Mouse (Mus musculus): Measurements from ENCODE around the gene Lmna.

Lmna gene

GRCm38 (mm10) chr3:88447676-88448183 lies 62.0 kb downstream of the Lmna start:
- no peak for DNase-seq (ENCODE audit: low spot score)

- no peak for DNase-seq (ENCODE audit: low spot score)
Observed at GRCm38 (mm10) chr3:88446471-88447123, 63.2 kb downstream of the Lmna start.

- DNase-seq (ENCODE audit: low spot score), result no peak
Observed at GRCm38 (mm10) chr3:88442888-88443287, 66.9 kb downstream of the Lmna start.

- no peak for DNase-seq (ENCODE audit: low spot score)
Observed at GRCm38 (mm10) chr3:88442488-88442887, 67.3 kb downstream of the Lmna start.

GRCm38 (mm10) chr3:88440500-88441381 lies 69.0 kb downstream of the Lmna start:
- DNase-seq (ENCODE audit: low spot score), result no peak

- no peak for DNase-seq (ENCODE audit: low spot score)
Observed at GRCm38 (mm10) chr3:88439582-88439981, 70.2 kb downstream of the Lmna start.

GRCm38 (mm10) chr3:88437454-88437853 lies 72.3 kb downstream of the Lmna start:
- DNase-seq (ENCODE audit: low spot score), result no peak

GRCm38 (mm10) chr3:88436395-88437201 lies 73.2 kb downstream of the Lmna start:
- DNase-seq (ENCODE audit: low spot score), result no peak

- DNase-seq (ENCODE audit: low spot score), result peak; percentile 68
Observed at GRCm38 (mm10) chr3:88435515-88435914, 74.2 kb downstream of the Lmna start.

Measured in left cerebral cortex, adult 11 months (tissue).